Mouse (Mus musculus): ENCODE results near the gene Pole2.

Gene Pole2

DNA sequence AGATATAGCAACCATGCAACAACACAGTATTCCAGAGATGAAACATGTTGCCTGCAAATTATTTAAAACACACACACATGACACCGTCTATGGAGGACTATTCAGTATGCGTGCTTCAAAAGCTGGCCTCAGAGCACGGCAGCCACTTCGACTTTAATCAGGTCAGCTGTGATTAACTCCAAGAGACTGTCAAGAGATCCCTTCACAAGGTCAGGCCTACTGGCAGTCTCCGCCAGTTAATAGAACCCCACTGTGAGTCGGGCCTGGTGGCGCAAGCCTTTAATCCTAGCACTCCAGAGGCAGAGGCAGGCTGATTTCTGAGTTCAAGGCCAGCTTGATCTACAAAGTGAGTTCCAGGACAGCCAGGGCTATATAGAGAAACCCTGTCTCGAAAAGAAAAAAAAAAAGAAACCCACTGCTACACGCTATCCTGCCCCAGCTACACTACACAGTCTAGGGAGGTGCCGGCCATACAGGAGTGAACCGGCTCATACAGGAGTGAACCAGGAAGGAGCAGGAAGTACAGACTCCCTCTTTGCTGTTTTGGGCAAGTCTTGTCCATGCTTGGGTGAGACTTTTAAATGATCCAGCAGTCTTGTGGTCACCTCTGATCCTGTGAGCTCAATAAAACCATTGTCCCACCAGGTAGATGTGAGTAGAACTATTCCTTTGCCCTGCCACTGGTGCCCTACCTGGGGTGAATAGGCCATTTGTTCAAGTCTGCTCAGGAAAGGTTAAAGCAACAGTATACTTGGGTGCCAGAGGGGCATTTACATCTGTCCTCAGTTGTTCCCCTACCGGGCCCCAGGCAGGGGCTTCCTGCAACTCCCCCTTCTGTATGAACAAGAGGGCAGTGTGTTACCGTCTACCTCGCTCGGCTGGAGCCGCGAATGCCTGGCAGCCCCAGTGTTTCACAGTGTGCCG lies 17.7 kb downstream of the Pole2 start:
- no peak for DNase-seq (ENCODE audit: low spot score)

- no peak for DNase-seq (ENCODE audit: low spot score)
These were observed 19.5 kb downstream of the Pole2 start for GRCm38 (mm10) chr12:69208520-69208919.

DNA sequence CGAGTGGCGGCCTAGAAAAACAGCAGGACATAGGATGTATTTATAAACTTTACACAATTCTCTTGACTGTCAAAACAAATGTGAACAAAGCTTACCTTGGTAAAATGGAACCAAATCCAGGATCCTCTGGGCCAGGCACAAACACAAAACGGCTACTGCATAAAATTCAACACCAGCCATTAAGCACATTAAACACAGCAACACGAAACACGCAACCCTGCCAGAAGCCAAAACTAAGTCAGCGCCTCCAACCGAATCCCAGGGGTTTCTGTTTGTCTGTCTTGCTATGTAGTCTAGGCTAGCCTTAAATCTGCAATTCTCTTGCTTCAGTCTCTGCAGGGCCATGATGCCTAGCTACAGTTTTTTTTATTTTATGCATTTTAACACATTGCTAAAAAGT lies 20.1 kb downstream of the Pole2 start:
- no peak for DNase-seq (ENCODE audit: low spot score)

DNA sequence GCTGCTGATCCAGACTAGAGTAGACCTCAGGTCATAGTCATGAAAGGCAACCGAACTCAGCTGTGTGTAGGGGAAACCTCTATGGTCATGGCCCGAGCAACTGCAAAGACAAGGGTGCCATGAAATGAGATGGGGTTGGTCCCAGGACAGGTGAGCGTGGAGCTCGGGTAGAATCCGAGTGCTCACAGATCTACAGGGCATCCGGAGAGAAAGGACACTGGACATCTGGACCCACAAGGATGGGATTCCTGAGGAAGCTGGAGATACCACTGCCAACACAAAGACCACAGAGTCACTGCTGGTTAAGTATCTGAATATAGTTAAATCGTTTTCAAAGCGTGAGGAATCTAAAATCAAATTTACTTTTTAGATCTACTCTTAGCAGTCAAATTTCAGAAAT lies 20.6 kb downstream of the Pole2 start:
- DNase-seq (ENCODE audit: low spot score), result no peak

DNA sequence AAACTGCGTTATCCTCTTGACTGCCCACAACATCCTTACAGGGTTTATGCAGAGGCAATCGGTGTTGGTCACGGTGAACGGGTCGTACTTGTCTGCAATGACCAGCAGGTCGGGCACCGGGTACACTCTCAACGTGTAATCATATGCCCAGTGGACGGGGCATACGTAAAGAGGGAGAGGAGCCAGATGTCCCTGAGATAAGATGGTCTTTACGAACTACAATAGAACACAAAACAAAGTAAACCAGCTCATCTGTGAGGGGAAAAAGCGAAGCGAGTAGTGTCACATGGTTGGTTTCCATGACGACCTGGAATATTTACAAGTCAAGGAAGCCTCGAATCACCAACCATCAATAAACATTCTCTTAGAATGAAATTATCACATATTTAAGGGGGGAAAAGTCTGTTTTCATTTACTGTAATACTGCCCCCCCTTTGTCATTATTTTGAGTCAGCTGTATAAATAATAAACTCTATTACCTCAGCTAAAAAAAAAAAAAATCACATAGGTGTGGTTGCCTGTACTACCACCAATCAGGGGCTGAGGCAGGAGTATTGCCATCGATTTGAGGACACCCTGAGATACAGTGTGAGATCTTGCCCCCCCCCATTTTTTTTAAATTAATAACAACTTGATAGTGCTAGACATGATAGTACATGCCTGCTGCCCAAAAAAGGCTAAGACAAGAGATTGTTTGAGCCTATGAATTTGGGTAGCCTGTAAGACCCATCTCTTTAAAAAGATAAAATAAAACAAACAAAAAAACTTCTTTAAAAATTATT lies 23.8 kb downstream of the Pole2 start, which contains the start of gene Gm49384:
TSS of gene Gm49384 (minus strand) at position 216 of the 782 bp plus-strand sequence.
- DNase-seq (ENCODE audit: low spot score), result no peak

- no peak for DNase-seq (ENCODE audit: low spot score)
These were observed 29.0 kb downstream of the Pole2 start for GRCm38 (mm10) chr12:69198985-69199384.

DNA sequence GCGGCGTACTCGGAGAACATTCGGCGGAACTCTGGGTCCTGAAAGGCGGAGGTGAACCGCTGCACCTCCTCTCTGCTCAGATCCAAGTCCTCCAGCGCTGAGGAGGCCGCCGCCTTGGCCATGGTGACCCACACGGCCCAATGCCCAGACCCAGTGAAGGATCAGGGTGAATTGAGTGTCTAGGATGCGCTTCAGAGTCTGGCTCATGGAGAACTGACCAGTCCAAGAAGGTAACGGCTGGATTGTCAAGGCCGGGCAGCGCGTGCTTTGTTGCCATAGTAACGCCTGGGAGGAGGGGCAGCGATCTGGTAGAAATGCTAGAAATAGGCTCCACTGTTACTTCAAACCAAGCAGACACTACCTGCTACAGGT lies 29.8 kb downstream of the Pole2 start, which contains the start of gene Dnaaf2:
TSS of gene Dnaaf2 (minus strand) at position 266 of the 372 bp plus-strand sequence.
- DNase-seq (ENCODE audit: low spot score), result peak; percentile 64

DNA sequence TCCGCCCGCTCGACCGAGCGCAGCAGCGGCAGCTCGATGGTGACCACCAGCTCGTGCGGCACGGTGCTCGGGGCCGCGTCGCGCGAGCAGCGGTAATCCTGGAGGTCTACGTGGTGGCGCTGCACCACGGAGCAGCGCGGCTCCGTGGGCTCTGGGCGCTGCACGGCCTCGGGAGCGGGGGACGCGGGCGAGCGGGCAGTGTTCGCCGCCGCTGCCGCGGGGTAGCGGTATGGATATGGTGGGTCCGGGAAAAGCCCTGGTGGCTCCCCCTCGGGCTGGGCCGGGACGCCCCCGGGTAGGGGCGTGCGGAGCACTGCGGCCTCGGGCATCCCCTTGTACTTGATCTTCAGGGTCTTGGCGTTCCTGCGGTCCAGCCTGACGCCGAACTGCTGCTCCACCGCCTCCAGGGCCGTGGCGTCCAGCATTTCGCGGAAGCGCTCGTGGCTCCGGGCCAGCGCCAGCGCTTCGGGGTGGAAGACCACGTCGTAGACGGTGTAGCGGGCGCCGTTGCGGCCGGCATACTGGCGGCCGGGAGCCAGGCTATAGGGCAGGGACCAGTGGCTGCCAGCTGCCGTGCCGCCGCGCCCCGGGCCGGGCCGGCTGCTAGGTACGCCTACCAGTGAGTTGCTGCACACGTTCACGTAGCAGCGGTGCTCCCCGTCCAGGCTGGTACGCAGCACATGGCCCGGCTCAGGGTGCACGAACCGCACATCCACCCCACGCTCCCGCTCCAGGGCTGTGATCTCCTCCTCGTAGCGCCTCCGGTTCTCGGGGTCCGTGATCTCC lies 30.4 kb downstream of the Pole2 start:
- no peak for DNase-seq (ENCODE audit: low spot score)

DNA sequence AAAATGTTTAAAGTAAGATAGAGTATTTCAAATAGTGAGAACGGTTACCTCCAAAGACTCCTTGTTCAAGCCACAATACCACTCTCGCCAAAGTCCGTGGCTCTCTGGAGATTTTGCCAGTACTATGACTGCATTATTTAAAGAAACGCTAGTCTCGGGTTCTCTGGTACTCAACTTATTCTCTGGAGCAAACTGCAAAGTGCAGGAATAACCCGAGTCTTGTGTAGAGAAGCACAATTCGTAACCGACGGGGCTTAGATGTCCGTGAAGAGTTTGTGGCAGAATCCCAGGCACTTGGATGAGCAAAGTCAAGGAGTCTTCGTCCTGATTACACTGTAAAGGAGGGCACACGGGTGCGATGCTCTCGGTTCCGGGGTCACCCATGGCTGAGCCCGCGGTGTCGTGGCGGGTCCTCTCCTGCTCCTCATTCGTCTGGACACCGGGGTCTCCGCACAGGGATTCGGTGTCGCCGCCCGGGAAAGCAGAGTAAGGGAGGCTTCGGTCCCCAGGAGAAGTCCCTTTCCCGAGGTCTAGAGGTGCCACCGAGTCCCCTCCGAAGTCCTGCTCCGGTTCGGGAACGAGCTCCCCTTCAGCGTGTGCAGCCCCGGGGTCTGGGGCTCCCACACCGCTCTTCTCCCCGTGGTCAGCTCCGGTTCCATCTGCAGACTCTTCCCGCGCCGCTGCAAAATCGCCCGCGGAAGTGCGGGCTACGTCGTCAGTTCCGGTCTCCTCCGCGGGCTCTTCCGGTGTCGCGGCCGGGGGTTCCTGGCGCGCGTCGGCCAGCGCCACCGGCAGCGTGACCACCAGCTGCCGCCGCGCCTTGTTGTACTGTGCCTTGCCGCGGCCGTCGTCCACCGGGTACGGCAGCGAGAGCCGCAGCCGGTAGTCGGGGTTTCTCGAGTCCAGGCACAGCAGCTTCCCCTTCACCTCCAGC lies 31.3 kb downstream of the Pole2 start, which contains the start of gene Gm49383:
TSS of gene Gm49383 (minus strand) at position 661 of the 934 bp plus-strand sequence.
- DNase-seq (ENCODE audit: low spot score), result peak; percentile 71

DNA sequence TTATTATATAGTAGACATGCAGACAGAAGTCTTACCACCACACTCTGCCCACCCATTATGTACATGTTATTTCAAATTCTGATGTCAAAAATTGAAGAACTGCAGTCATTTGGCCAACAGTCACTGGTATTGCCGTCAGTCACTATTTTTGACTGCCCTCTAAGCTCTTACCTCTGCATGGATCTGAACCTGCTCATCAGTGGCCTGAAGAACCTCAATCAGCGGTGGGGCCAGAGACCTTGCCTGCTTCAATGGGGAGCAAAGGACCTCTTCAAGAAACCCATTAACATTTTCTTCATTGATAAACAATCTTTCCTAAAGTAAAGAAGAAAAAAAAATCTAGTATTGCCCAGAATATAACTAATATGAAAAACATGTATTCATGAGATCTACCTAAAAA lies 35.4 kb downstream of the Pole2 start:
- no peak for DNase-seq (ENCODE audit: low spot score)

DNA sequence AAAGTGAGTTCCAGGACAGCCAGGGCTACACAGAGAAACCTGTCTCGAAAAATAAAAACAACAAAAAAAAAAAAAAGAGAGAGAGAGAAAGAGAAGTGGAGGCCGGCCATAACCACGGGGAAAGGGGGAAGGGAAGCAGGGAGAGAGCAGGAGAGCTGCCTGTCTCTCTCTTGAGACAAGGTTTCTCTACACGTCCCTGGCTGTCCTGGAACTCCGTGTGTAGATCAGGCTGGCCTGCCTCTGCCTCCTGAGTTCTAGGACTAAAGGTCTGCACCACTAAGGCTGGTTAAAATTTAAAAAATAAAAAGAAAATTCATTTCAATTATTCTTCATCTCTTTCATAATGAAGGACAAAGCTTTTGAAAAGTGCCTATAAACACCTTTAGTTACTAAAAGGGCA lies 36.6 kb downstream of the Pole2 start:
- DNase-seq (ENCODE audit: low spot score), result no peak

GRCm38 (mm10) chr12:69190522-69190921 lies 37.5 kb downstream of the Pole2 start:
- DNase-seq (ENCODE audit: low spot score), result no peak

GRCm38 (mm10) chr12:69190074-69190473 lies 37.9 kb downstream of the Pole2 start:
- no peak for DNase-seq (ENCODE audit: low spot score)

- no peak for DNase-seq (ENCODE audit: low spot score)
These were observed 41.1 kb downstream of the Pole2 start for GRCm38 (mm10) chr12:69186811-69187471.

GRCm38 (mm10) chr12:69185371-69185770 lies 42.6 kb downstream of the Pole2 start:
- DNase-seq (ENCODE audit: low spot score), result no peak

DNA sequence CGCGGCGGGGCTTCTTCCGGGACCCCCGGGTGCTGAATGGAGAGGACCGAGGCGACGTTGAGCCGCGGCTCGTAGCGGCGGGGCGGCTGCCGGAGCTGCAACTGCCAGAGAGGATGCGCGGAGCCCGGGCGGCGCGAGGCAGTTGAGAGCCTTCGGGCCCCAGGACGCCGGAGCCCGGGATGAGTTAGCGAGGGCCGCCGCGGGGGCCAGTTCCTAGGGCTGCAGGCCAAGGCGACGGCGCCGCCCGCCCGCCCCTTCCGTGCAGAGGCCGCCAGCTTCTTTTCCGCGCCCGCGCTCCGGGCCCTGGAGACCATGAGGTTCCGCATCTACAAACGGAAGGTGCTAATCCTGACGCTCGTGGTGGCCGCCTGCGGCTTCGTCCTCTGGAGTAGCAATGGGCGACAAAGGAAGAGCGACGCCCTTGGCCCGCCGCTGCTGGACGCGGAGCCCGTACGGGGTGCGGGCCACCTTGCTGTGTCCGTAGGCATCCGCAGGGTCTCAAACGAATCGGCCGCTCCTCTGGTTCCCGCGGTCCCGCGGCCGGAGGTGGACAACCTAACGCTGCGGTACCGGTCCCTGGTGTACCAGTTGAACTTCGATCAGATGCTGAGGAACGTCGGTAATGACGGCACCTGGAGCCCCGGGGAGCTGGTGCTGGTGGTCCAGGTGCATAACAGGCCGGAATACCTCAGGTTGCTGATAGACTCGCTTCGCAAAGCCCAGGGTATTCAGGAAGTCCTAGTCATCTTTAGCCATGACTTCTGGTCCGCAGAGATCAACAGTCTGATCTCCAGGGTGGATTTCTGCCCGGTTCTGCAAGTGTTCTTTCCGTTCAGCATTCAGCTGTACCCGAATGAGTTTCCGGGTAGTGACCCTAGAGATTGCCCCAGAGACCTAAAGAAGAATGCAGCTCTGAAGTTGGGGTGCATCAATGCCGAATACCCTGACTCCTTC lies 43.4 kb downstream of the Pole2 start:
- peak; percentile 60 for DNase-seq (ENCODE audit: low spot score)

DNA sequence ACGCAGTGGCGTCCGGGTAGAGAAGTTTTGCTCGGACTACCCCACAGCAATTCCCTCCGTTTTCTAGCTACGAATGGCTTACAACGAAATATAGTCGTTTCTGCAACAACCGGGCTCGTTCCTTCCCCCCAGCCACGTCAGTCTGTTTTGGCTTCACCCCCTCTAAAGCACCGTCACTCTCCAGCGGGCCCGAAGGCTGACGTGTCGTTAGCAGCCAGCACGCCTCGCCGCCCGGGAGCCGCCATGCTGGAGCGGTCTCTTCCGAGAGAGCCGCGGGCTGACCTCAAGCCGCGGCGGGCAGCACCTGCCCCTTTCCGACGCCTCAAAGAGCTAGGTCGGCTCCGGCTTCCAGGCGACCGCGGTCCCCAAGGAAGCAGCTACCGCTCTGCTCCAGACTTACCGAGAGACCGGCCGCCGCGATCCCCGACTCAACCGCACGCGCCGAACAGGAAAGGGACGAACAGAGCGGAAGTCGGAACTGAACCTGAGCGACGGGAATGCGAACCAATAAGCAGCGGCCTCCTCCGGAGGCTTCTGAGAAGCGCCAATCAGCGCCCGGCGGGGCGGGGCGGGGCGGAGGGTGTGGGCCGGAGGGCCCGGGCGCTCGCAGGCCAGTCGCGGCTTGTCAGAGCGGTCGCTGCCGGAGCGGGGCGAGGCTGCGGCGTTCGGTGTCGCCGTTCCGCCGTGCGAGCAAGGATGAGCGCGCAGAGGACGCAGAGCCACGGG lies 44.2 kb downstream of the Pole2 start, which contains the start of the genes Rpl36al and Mgat2:
TSS of gene Rpl36al (minus strand) at position 501 of the 726 bp plus-strand sequence.
TSS of gene Mgat2 (plus strand) at position 575 of the 726 bp plus-strand sequence.
- peak; percentile 98 for DNase-seq (ENCODE audit: low spot score)

GRCm38 (mm10) chr12:69181800-69182199 lies 46.2 kb downstream of the Pole2 start:
- no peak for DNase-seq (ENCODE audit: low spot score)
